Mouse (Mus musculus): Measurements from ENCODE around the gene Oas1g. TPM values are rescaled to one million over a fixed set of nuclear protein-coding genes. Genes with fewer than 3 reads are reported as not detected.

The Oas1g gene
- total RNA-seq, 2 experiments from 2014 or later = 0.14 TPM; not detected in 1

GRCm38 (mm10) chr5:120831031-120831430 lies 56.4 kb downstream of the Oas1g start:
- H3K27ac ChIP-seq = no peak overlapping the region
- no peak overlapping the region for H3K4me3 ChIP-seq
- DNase-seq = no peak
- intact Hi-C loops (cut with DNase I) = no loop called here
- TF ChIP-seq CTCF (IDR thresholded peaks at IDR 0.05) = no peak

Small RNA genes within 50 kb of the gene (microRNA-seq; reads per million reads assigned to microRNA genes)
- gene Gm22907 = not detected

Other genes with a start within 250 kb of the Oas1g start
- not detected for gene Rasal1, start 238.8 kb downstream of the Oas1g start, total RNA-seq (2021)
- under 1 TPM; 0.45 to 0.54 TPM for gene Dtx1, start 175.7 kb downstream of the Oas1g start, total RNA-seq (2021)
- gene Oas2, start 137.8 kb downstream of the Oas1g start, total RNA-seq (2021) = under 1 TPM; 0.10 to 0.28 TPM
- under 1 TPM in 1 of 2 experiments, not detected in 1; 0.06 TPM for gene Oas3, start 110.0 kb downstream of the Oas1g start, total RNA-seq (2021)
- not detected for gene Oas1e, start 92.1 kb downstream of the Oas1g start, total RNA-seq (2021)
- under 1 TPM; 0.17 to 0.28 TPM for gene Oas1c, start 75.1 kb downstream of the Oas1g start, total RNA-seq (2021)
- not detected for gene Oas1f, start 40.2 kb downstream of the Oas1g start, total RNA-seq (2021)
- not detected for gene Oas1h, start 26.2 kb downstream of the Oas1g start, total RNA-seq (2021)
- gene Oas1a, start 19.9 kb upstream of the Oas1g start, total RNA-seq (2021) = under 1 TPM; 0.14 to 0.18 TPM
- not detected for gene Oas1d, start 26.9 kb upstream of the Oas1g start, total RNA-seq (2021)
- gene Rph3a, start 122.5 kb upstream of the Oas1g start, total RNA-seq (2021) = not detected